Mouse (Mus musculus) liver, adult (tissue): Measurements from ENCODE around the gene Plekhg3.

Source experiments
- GATA4 ChIP-seq: IDR thresholded peaks from 2 replicates; pipeline ENCODE4 v1.6.1; 2014; ENCODE audit warnings: mild to moderate bottlenecking, low read length; ENCODE audit not compliant: insufficient replicate concordance

Plekhg3 gene

GRCm38 (mm10) chr12:76556745-76557389 is 26.2 kb downstream of the Plekhg3 start:
- TF ChIP-seq GATA4, result no peak

DNA sequence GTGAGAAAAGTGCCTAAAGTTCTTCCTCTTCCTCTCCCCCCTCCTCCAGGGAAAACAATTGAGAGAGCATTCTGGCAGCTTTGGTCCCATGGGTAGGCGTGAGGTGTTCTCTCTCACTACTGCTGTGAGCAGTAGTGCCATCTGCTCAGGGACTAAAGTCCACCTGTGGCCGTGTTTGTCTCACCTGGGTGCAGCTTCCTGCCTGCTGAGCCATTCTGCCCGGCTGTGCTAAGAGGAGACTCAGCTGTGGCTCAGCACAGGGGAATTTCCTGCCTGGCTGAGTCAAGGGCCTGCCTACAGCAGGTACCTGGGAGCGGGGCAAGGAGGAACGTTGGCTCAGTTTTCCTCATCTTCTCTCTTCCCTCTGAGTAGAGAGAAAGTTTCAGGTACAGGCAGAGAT is 27.5 kb downstream of the Plekhg3 start:
- no peak for TF ChIP-seq GATA4

DNA sequence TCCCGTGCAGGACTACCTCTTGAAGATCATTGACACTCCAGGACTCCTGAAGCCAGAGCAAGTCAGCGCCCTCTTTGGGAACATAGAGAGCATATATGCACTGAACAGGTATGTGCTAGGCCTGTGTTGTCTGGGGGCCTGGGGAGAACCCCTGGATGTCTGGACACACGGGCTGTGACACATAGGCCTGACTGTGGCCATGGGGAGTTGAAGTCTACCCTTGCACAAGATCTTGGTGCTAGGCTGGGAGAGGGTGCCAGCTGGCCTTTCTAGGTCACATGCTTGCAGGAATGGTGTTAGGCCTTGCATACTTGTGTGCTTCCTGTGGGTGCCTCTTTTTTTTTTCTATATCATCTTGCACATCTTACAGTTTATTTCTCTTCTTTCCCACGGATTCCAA is 31.5 kb downstream of the Plekhg3 start:
- TF ChIP-seq GATA4, result no peak

GRCm38 (mm10) chr12:76566284-76566683 is 35.6 kb downstream of the Plekhg3 start:
- TF ChIP-seq GATA4, result no peak

GRCm38 (mm10) chr12:76570221-76570940 is 39.7 kb downstream of the Plekhg3 start:
- no peak for TF ChIP-seq GATA4

DNA sequence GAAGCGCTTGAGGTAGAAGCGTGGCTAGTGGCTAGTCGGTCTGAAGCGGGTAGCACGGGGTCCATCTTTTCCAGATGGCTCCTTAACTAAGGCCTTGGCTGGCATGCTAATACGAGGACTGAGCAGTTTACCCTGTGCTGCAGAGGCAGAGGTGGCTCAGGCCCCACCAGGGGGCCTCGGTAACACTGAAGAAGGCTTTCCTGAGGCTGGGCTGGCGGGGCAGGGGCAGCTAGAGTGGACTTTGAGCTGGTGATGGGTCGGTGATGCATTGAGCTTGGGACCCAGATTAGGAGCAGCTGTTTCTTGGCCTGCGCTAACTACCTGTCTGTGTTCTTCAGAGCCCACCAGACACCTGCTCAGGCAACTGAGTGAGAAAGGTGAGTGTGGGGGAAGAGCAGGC is 40.6 kb downstream of the Plekhg3 start:
- TF ChIP-seq GATA4, result no peak

GRCm38 (mm10) chr12:76572261-76573251 is 41.9 kb downstream of the Plekhg3 start:
- TF ChIP-seq GATA4, result no peak

DNA sequence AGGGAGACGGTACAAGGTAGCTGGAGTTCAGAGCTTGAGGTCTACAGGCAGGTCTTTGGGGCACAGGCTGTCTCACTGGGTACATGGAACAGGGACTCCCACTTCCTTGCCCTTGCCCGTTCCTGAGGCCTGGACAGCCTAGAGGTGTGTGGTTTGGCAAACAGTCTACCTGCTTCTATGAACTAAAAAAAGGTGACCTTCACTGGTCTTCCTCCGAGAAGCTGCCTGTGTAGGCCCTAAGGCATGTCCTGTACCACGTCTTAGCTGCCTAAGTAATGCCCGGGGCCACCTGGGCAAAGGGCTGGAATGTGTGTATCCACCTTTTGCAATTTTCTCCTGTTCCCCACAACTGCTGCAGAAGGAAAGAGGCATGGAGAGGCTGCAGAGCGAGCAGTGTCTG is 42.7 kb downstream of the Plekhg3 start:
- no peak for TF ChIP-seq GATA4

GRCm38 (mm10) chr12:76574815-76575214 is 44.1 kb downstream of the Plekhg3 start:
- no peak for TF ChIP-seq GATA4

- no peak for TF ChIP-seq GATA4
These were observed 45.4 kb downstream of the Plekhg3 start for GRCm38 (mm10) chr12:76576061-76576460.

DNA sequence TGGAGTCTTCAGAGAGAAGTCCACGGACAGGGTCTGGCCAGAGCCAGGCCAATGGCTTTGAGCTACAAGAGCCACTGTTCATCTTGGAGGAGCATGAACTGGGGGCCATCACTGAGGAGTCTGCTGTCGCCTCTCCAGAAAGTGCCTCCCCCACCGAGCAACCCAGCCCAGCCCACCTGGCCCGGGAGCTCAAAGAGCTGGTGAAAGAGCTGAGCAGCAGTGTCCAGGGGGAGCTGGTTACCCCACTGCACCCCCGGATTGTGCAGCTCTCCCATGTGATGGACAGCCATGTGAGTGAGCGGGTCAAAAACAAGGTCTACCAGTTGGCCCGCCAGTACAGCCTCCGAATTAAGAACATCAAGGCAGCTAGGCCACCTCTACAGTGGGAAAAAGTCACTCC is 46.1 kb downstream of the Plekhg3 start:
- TF ChIP-seq GATA4, result no peak

DNA sequence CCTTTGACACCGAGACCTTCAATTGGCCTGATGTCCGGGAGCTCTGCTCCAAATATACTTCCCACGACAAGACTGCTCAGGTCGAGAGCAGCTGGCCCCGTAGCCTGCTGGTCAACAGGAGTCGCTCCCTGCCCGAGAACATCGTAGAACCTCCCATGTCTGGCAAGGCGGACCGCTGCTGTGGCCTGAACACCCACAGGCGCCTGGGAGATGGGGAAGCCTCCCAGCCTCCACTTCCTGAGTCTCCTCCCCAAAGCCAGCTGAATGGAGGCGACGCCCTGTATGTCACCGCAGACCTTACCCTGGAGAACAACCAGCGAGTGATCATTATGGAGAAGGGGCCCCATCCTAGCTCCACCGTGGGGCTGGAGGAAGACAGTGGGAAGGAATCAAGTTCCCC is 47.2 kb downstream of the Plekhg3 start:
- no peak for TF ChIP-seq GATA4

GRCm38 (mm10) chr12:76578465-76578864 is 47.8 kb downstream of the Plekhg3 start:
- no peak for TF ChIP-seq GATA4

DNA sequence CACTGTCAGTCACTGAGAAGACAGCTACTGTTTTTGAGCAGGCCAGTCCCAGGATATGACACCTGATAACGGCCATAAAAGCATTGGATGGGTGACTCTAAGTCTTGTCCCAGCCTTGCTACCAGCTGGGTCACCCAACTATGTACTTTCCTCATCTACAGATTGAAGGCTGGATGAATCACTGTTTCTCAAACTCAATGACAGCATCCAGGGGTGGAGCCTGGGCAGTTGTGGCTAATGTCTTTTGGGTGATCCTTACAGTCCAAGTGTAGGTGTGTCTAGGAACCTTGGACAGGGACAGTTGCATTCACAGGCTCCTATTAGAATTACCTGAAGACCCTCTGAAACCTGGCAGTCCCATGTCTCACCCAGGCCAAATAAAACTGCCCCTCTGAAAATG is 49.1 kb downstream of the Plekhg3 start:
- no peak for TF ChIP-seq GATA4

DNA sequence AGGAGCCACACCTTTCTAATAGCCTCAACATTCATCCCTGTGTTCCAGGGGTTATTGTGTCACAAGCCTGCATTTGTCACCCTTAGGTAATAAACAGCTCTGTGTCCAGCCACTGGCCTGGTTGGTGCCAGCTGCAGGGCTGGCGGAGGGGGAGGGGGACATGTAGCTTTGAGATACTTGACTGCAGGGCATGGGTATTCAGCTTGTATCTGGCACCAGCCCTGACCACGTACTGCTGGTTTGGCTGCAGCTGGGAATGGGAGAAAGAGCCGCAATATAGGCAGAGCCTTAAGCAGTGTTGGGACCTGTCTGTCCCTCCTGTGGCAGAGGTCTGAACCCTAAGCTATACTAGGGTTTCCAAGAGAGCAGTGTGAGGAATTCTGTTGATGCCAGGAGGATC is 51.4 kb downstream of the Plekhg3 start:
- no peak for TF ChIP-seq GATA4

DNA sequence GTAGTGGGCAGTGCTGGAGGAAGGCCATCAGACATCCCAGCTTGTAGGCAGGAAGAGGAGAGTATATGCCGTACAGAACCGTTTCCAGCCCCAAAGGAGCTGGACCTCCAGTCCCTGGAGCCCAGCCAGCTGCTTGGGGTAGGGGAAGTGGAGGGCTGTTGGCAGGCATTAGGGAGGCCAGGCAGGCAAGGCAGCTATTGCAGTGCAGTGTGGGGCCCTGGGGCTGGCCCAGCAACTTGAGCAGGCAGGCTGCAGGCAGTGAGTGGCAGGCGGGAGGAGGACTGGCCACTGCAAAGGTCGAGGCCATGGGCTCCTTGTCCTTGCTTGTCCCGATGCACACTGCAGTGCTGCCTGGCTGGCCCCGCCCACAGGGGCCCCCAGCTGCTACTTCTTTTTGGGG is 52.1 kb downstream of the Plekhg3 start:
- no peak for TF ChIP-seq GATA4
